Mouse (Mus musculus) liver, adult 2 months (tissue): Measurements from ENCODE around the gene Cd44.

Source experiments
- CTCF ChIP-seq: fragments of 200-500 bp; IDR thresholded peaks from 2 replicates; pipeline ENCODE4 v1.5.1; 2011; ENCODE audit warnings: low read depth, low read length, control low read depth
- POLR2A ChIP-seq: fragments of 200-500 bp; IDR thresholded peaks from 2 replicates; pipeline ENCODE4 v1.6.1; 2011; ENCODE audit warnings: low read length, control low read depth; ENCODE audit not compliant: insufficient read depth; ENCODE audit errors: extremely low read depth

DNA sequence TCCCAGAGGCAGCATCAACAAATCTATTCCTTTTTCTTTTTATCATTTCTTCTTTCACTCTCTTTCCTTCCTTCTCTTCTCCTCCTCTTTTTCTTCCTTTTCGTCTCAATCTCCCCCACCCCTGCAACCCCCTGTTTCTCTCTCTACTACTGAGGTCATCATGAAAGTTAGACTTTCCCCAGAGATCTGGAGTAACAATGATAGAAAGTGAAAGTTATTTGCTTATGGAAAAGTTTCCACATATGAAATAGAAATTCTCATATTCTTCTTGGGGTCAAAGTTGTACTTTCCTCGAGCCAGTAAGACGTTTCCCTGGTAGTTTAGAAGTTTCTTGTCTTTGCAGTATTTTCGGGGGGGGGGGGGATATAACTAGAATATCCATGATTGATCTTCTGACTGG, 126.8 kb downstream of the Cd44 start:
- no peak for TF ChIP-seq CTCF
- no peak for TF ChIP-seq POLR2A
